Mouse (Mus musculus) adrenal gland, adult (tissue): ENCODE results near the gene D130043K22Rik.
A peak's percentile ranks its signal among the peaks of the same experiment; 100 is the strongest.

Experiments used
- DNase-seq, 2 experiments: peaks; one replicate each; pipeline ENCODE4 v3.0.0; 2022 to 2023; ENCODE audit warnings: low spot score in 1 of 2; ENCODE audit not compliant: inconsistent age in 2 of 2

The D130043K22Rik gene

DNA sequence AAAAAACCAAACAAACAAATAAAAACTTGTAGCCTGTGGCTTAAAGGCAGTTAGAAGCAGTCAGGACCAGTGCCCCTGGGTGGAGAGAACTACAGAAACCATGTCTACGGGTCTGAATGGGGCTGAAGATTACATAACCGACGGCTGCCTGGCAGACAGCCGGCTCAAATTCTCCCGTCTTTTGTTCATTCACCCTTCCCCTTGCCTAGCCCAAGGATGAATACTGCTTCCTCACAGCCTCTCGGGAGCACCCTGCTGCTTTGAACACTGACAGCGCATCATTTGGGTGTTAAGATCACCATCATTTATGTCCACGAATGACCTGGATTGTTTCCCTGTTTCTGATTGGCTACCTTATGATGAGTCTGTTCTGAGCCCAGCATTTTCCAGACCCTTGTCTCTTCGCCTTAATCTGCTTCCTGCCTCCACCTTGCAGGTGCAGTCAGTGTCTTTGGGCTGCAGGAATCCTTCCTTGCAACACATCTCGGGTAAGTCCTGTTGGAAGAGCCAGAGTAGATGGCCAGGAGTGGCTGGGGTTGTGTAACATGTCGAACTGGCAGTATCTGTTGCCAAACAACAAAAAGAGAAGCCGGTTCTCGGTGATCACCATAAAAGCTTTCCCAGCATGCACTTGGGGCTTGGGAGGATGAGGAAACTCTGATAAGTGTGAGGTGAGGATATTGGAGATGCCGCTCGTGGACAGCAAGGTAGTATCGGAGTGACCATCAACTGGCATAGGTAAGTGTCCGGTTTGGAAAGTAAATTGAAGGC is 97.8 kb downstream of the D130043K22Rik start, which contains the start of gene Gpld1:
Gene Gpld1, plus strand, starts transcription at position 641 of the 771 bp plus-strand sequence.
- DNase-seq: peak in 1 of 2 experiments; percentile 59

GRCm38 (mm10) chr13:24943303-24943702 is 98.4 kb downstream of the D130043K22Rik start:
- DNase-seq: no peak

DNA sequence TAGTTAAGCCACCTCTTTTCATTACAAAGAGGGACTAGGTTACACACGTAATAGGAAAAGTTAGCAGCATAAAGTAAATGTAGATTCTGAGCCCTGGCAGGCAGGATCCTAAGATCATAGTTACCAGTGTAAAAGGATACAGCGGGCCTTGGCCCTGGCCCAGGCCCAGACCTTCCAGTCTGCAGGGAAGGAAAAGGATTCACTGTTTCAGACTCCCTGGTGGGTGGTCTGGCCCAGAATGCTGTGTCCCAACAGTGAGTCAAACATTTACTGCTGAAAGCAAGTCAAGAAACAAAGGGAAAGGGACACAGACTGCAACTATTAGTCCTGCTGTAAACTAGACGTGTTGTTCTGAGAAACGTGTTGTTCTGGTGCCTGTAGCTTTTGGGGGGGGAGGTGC is 100.6 kb downstream of the D130043K22Rik start:
- no peak for DNase-seq

DNA sequence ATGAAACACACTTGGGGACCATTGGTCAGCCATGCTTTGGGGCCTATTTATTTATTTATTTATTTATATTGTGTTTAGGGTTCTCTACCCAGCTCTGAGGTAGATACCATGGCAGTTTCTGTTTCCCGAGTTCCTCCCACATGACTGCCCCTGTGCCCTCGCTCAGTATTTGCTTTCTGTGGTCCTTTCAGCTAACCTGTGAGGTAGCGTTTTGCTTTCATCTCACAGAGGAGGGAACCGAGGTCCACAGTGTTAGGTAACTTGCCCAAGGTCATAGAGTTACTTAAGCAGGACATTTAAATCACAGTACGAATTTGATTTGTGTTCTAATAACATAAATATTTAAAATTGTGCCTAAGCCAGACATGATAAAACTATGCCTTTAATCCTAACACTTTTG is 102.2 kb downstream of the D130043K22Rik start:
- DNase-seq: no peak

GRCm38 (mm10) chr13:24948870-24949269 is 103.9 kb downstream of the D130043K22Rik start:
- no peak for DNase-seq
